Mouse (Mus musculus): Measurements from ENCODE around the gene Mrps6. TPM values are rescaled to one million over a fixed set of nuclear protein-coding genes. Genes with fewer than 3 reads are reported as not detected.

The Mrps6 gene
- 118 TPM for polyA plus RNA-seq (2017; shearing (Covaris generic))

DNA sequence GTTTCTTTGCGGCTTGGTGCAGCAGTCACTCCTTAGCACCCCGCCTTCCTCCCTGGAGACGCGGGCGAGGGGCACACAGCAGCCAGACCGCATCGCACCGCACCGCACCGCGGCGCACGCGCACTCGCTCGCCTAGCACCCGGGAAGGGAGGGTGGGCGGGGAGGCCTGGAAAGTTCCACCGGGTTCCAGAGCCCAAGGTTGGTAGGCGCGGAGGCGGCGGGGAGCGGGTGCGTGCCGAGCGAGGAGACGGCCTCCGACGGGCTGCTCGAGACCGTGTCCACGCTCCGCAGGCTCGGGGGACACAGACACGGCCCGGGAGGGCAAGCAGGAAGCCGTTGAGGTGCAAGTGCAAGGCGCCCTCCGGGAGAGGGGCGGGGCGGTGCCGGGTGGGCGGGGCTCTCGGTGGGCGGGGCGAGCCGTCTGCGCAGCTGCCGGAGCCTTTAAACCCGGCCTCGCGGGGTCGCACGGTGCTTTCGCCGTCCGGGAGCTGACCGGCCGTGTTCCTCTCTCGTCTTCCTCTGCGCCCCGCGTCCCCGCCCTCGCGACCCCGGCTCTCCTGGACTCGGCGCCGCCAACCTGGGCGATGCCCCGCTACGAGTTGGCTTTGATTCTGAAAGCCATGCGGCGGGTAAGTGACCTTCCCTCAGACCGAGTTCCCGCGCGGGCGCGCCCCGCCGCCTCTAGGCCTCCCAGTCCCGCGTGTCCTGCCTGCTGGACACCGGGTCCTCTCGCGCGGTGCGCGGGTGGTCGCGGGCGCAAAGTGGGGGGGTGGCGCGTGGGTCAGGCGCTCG lies at the start of gene Mrps6, which contains the start of the genes Gm49711 and Slc5a3:
Gene Mrps6, plus strand, starts transcription at position 419 of the 792 bp plus-strand sequence.
Gene Gm49711, plus strand, starts transcription at position 465 of the 792 bp plus-strand sequence.
Gene Slc5a3, plus strand, starts transcription at position 471 of the 792 bp plus-strand sequence.

Other genes with a start within 250 kb of the Mrps6 start
- gene Gm49711, start within 50 bp of the Mrps6 start, polyA plus RNA-seq (2017; shearing (Covaris generic)): not detected
- gene Slc5a3, start 52 bp downstream of the Mrps6 start, polyA plus RNA-seq (2017; shearing (Covaris generic)): 10.7 TPM
- not detected for gene Kcne2, start 234.1 kb downstream of the Mrps6 start, polyA plus RNA-seq (2017; shearing (Covaris generic))
- gene Smim11, start 243.0 kb downstream of the Mrps6 start, polyA plus RNA-seq (2017; shearing (Covaris generic)): 144 TPM